Mouse (Mus musculus): ENCODE measurements around the gene Hspg2. TPM values are rescaled to one million over a fixed set of nuclear protein-coding genes. Genes with fewer than 3 reads are reported as not detected.
A peak's percentile ranks its signal among the peaks of the same experiment; 100 is the strongest.

The Hspg2 gene
- total RNA-seq, 1 experiment, result 226 TPM

DNA sequence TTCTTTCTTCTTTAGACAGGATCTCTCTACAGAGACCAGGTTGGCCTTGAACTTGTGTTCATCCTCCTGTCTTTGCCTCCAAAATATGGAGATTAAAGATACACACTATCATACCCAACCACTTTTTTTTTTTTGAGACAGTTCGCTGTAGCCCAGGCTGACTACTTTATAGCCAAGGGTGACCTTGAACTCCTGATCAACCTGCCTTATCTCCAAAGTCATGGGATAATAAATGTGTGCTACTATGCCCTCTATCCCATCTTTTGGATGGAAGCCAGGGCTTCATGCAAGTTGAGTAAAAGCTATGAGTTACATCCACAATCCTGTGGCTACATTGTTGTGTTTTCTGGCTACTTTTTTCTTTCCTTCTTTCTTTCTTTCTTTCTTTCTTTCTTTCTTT is 56.9 kb downstream of the Hspg2 start:
- Histone ChIP-seq H3K4me3 (ENCODE audit: insufficient read depth in 1 of 2, low read depth in 1 of 2, low read length in 2 of 2, poor library complexity in 1 of 2, severe bottlenecking in 1 of 2) (no peak overlapping the region), H3K36me3 (ENCODE audit: control insufficient read depth, insufficient read depth, low read length, poor library complexity, severe bottlenecking) (peaks cover 80% of the 10 kb centered on the region), H3K9me3 (ENCODE audit: control insufficient read depth, insufficient read depth, low read depth, low read length) (no peaks in the 10 kb centered on the region), H3K9ac (ENCODE audit: insufficient read depth, low read depth, low read length, poor library complexity, severe bottlenecking) (no peak overlapping the region), H3K27ac (ENCODE audit: insufficient read depth, low read depth, low read length, poor library complexity, severe bottlenecking) (no peak overlapping the region), H3K4me1 (ENCODE audit: control insufficient read depth in 2 of 2, insufficient read depth in 2 of 2, low read length in 2 of 2, poor library complexity in 1 of 2) (no peaks in the 10 kb centered on the region)
- DNase-seq (ENCODE audit: low read depth, low spot score), result no peak
- in situ Hi-C loops (cut with MboI; ENCODE audit: low sequenced_read_pairs in 2 of 2, unreplicated experiment in 2 of 2), result no loop called here
- TF ChIP-seq CHD2 (IDR thresholded peaks at IDR 0.05; ENCODE audit: low read depth, low read length), result no peak
- TF ChIP-seq HCFC1 (IDR thresholded peaks at IDR 0.05; ENCODE audit: borderline replicate concordance, insufficient read depth, low read length), result no peak
- no peak for TF ChIP-seq ZC3H11A (IDR thresholded peaks at IDR 0.05; ENCODE audit: borderline replicate concordance, low read depth, low read length)
- no peak for TF ChIP-seq ZNF384 (IDR thresholded peaks at IDR 0.05; ENCODE audit: low read depth, low read length)
- no peak for TF ChIP-seq MAFK (IDR thresholded peaks at IDR 0.05; ENCODE audit: insufficient read depth, low read depth, low read length)

DNA sequence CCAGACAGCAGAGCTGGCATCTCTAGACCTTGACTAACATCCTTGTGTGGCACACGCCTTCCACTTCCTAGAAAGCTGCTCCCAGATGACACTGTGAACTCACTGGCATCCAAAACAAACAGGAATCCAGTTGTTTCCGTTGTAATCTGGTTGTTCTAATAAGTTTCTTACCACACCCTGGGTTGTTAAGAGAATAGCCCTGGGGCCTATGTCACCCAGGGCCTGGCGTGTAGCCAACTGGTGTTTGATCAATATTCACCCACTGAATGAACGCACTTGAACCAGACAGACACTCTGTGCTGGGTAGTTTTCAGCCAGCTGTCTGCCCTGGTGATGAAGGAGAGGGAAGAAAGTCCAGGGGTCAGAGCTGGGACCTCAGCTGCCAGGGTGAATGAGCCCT is 58.8 kb downstream of the Hspg2 start:
- Histone ChIP-seq H3K9me3 (ENCODE audit: control insufficient read depth, insufficient read depth, low read depth, low read length) (no peaks in the 10 kb centered on the region), H3K4me3 (ENCODE audit: insufficient read depth in 1 of 2, low read depth in 1 of 2, low read length in 2 of 2, poor library complexity in 1 of 2, severe bottlenecking in 1 of 2) (no peak overlapping the region), H3K36me3 (ENCODE audit: control insufficient read depth, insufficient read depth, low read length, poor library complexity, severe bottlenecking) (peaks cover 72% of the 10 kb centered on the region), H3K27ac (ENCODE audit: insufficient read depth, low read depth, low read length, poor library complexity, severe bottlenecking) (no peak overlapping the region), H3K9ac (ENCODE audit: insufficient read depth, low read depth, low read length, poor library complexity, severe bottlenecking) (no peak overlapping the region), H3K4me1 (ENCODE audit: control insufficient read depth in 2 of 2, insufficient read depth in 2 of 2, low read length in 2 of 2, poor library complexity in 1 of 2) (no peaks in the 10 kb centered on the region)
- in situ Hi-C loops (cut with MboI; ENCODE audit: low sequenced_read_pairs in 2 of 2, unreplicated experiment in 2 of 2), result no loop called here
- TF ChIP-seq CHD2 (IDR thresholded peaks at IDR 0.05; ENCODE audit: low read depth, low read length) (no peak), ZNF384 (IDR thresholded peaks at IDR 0.05; ENCODE audit: low read depth, low read length) (no peak), MAFK (IDR thresholded peaks at IDR 0.05; ENCODE audit: insufficient read depth, low read depth, low read length) (no peak), HCFC1 (IDR thresholded peaks at IDR 0.05; ENCODE audit: borderline replicate concordance, insufficient read depth, low read length) (no peak), ZC3H11A (IDR thresholded peaks at IDR 0.05; ENCODE audit: borderline replicate concordance, low read depth, low read length) (no peak)
- no peak for DNase-seq (ENCODE audit: low read depth, low spot score)

DNA sequence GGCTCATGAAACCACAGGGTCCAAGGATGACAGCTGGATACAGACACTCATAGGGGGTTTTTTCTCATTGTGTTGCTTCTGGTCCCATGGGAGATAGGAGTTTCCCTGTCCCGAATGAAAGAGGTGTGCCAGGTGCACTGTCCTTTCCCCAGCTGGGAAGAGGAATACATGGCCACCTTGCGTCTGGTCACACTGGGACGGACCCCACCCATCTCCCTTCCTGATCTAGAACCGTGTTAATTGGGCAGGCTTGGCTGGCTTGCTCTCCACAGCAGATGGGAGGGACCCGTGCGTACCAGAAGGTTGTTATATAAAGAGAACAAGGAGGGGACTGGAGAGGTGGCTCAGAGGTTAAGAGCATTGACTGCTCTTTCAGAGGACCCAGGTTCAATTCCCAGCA is 59.3 kb downstream of the Hspg2 start:
- TF ChIP-seq CHD2 (IDR thresholded peaks at IDR 0.05; ENCODE audit: low read depth, low read length), result no peak
- TF ChIP-seq MAFK (IDR thresholded peaks at IDR 0.05; ENCODE audit: insufficient read depth, low read depth, low read length), result no peak
- no peak for TF ChIP-seq ZNF384 (IDR thresholded peaks at IDR 0.05; ENCODE audit: low read depth, low read length)
- TF ChIP-seq HCFC1 (IDR thresholded peaks at IDR 0.05; ENCODE audit: borderline replicate concordance, insufficient read depth, low read length), result no peak
- in situ Hi-C loops (cut with MboI; ENCODE audit: low sequenced_read_pairs in 2 of 2, unreplicated experiment in 2 of 2), result no loop called here
- peaks cover 68% of the 10 kb centered on the region for H3K36me3 ChIP-seq (ENCODE audit: control insufficient read depth, insufficient read depth, low read length, poor library complexity, severe bottlenecking)

GRCm38 (mm10) chr4:137540356-137540755 is 71.8 kb downstream of the Hspg2 start:
- H3K9ac ChIP-seq (ENCODE audit: insufficient read depth, low read depth, low read length, poor library complexity, severe bottlenecking), result no peak overlapping the region
- TF ChIP-seq ZNF384 (IDR thresholded peaks at IDR 0.05; ENCODE audit: low read depth, low read length) (no peak), HCFC1 (IDR thresholded peaks at IDR 0.05; ENCODE audit: borderline replicate concordance, insufficient read depth, low read length) (no peak), ZC3H11A (IDR thresholded peaks at IDR 0.05; ENCODE audit: borderline replicate concordance, low read depth, low read length) (no peak), CHD2 (IDR thresholded peaks at IDR 0.05; ENCODE audit: low read depth, low read length) (no peak), MAFK (IDR thresholded peaks at IDR 0.05; ENCODE audit: insufficient read depth, low read depth, low read length) (no peak)
- no peak overlapping the region for H3K27ac ChIP-seq (ENCODE audit: insufficient read depth, low read depth, low read length, poor library complexity, severe bottlenecking)
- peaks cover 92% of the 10 kb centered on the region for H3K36me3 ChIP-seq (ENCODE audit: control insufficient read depth, insufficient read depth, low read length, poor library complexity, severe bottlenecking)
- no peaks in the 10 kb centered on the region for H3K9me3 ChIP-seq (ENCODE audit: control insufficient read depth, insufficient read depth, low read depth, low read length)
- DNase-seq (ENCODE audit: low read depth, low spot score), result peak; percentile 27
- in situ Hi-C loops (cut with MboI; ENCODE audit: low sequenced_read_pairs in 2 of 2, unreplicated experiment in 2 of 2), result no loop called here
- peaks cover 2 to 4% of the 10 kb centered on the region in 2 experiments; a peak in 1 of 4 replicates for H3K4me1 ChIP-seq (ENCODE audit: control insufficient read depth in 2 of 2, insufficient read depth in 2 of 2, low read length in 2 of 2, poor library complexity in 1 of 2)
- H3K4me3 ChIP-seq (ENCODE audit: insufficient read depth in 1 of 2, low read depth in 1 of 2, low read length in 2 of 2, poor library complexity in 1 of 2, severe bottlenecking in 1 of 2), result no peak overlapping the region

More for the DNA sequence above, 59.3 kb downstream of the Hspg2 start:
- Histone ChIP-seq H3K9me3 (ENCODE audit: control insufficient read depth, insufficient read depth, low read depth, low read length) (no peaks in the 10 kb centered on the region), H3K9ac (ENCODE audit: insufficient read depth, low read depth, low read length, poor library complexity, severe bottlenecking) (no peak overlapping the region), H3K27ac (ENCODE audit: insufficient read depth, low read depth, low read length, poor library complexity, severe bottlenecking) (no peak overlapping the region), H3K4me1 (ENCODE audit: control insufficient read depth in 2 of 2, insufficient read depth in 2 of 2, low read length in 2 of 2, poor library complexity in 1 of 2) (no peaks in the 10 kb centered on the region), H3K4me3 (ENCODE audit: insufficient read depth in 1 of 2, low read depth in 1 of 2, low read length in 2 of 2, poor library complexity in 1 of 2, severe bottlenecking in 1 of 2) (no peak overlapping the region)
- no peak for DNase-seq (ENCODE audit: low read depth, low spot score)

- DNase-seq (ENCODE audit: low read depth, low spot score), result no peak
- in situ Hi-C loops (cut with MboI; ENCODE audit: low sequenced_read_pairs in 2 of 2, unreplicated experiment in 2 of 2), result no loop called here
- Histone ChIP-seq H3K27ac (ENCODE audit: insufficient read depth, low read depth, low read length, poor library complexity, severe bottlenecking) (no peak overlapping the region), H3K9ac (ENCODE audit: insufficient read depth, low read depth, low read length, poor library complexity, severe bottlenecking) (no peak overlapping the region), H3K9me3 (ENCODE audit: control insufficient read depth, insufficient read depth, low read depth, low read length) (no peaks in the 10 kb centered on the region), H3K4me1 (ENCODE audit: control insufficient read depth in 2 of 2, insufficient read depth in 2 of 2, low read length in 2 of 2, poor library complexity in 1 of 2) (peaks cover 2 to 4% of the 10 kb centered on the region in 2 experiments; a peak in 1 of 4 replicates), H3K4me3 (ENCODE audit: insufficient read depth in 1 of 2, low read depth in 1 of 2, low read length in 2 of 2, poor library complexity in 1 of 2, severe bottlenecking in 1 of 2) (no peak overlapping the region), H3K36me3 (ENCODE audit: control insufficient read depth, insufficient read depth, low read length, poor library complexity, severe bottlenecking) (peaks cover 93% of the 10 kb centered on the region)
- no peak for TF ChIP-seq HCFC1 (IDR thresholded peaks at IDR 0.05; ENCODE audit: borderline replicate concordance, insufficient read depth, low read length)
- TF ChIP-seq ZNF384 (IDR thresholded peaks at IDR 0.05; ENCODE audit: low read depth, low read length), result no peak
- no peak for TF ChIP-seq MAFK (IDR thresholded peaks at IDR 0.05; ENCODE audit: insufficient read depth, low read depth, low read length)
- TF ChIP-seq CHD2 (IDR thresholded peaks at IDR 0.05; ENCODE audit: low read depth, low read length), result no peak
- no peak for TF ChIP-seq ZC3H11A (IDR thresholded peaks at IDR 0.05; ENCODE audit: borderline replicate concordance, low read depth, low read length)
These were observed 74.4 kb downstream of the Hspg2 start for GRCm38 (mm10) chr4:137542968-137543367.

Data from ES-E14 (cell line).